Mouse (Mus musculus): ENCODE measurements around the gene H2-M10.5. TPM values are rescaled to one million over a fixed set of nuclear protein-coding genes. Genes with fewer than 3 reads are reported as not detected.

Gene H2-M10.5
- not detected for polyA plus RNA-seq (2014; fragmentation: Illumina TruSeq; extraction: RNeasy Lipid Tissue Mini Kit (QIAGEN cat#74804); ENCODE audit: low read depth, low replicate concordance)

DNA sequence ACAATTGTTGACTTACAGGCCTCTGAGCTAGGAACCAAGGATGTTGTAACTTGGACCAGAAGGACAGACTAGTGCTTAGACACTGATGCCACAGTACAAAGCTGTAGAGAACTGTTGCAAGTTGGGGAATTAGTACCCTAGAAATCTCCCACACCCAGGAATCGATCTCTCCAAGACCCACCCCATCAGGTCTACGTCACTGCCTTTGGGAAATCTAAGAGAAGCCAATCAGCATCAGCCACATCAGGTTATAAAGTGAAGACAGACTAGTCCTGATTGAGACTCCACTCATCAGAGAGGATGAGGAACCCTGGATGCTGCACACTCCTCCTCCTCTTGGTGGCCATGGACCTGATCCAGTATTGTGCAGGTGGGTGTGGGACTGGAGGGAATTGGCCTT, at the start of gene H2-M10.5:
Gene H2-M10.5 (plus strand): TSS at position 301 of the 400 bp plus-strand sequence.

DNA sequence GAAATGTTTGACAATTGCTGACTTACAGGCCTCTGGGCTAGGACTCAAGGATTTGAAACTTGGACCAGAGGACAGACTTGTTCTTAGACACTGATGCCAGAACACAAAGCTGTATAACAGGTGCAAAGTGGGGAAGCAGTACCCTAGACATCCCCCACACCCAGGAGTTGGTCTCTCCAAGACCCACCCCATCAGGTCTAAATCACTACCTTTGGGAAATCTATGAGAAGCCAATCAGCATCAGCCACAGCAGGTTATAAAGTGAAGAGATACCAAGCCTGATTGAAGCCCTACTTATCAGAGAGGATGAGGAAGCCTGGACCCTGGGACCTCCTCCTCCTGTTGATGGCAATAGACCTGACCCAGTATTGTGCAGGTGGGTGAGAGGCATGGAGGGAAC, 39.2 kb downstream of the H2-M10.5 start, which contains the start of gene H2-M10.6:
Gene H2-M10.6 (plus strand): TSS at position 301 of the 400 bp plus-strand sequence.

Other genes starting within 250 kb of the H2-M10.5 start
- gene H2-M11, start 225.8 kb upstream of the H2-M10.5 start, polyA plus RNA-seq (2014; fragmentation: Illumina TruSeq; extraction: RNeasy Lipid Tissue Mini Kit (QIAGEN cat#74804); ENCODE audit: low read depth, low replicate concordance): not detected
- not detected for gene H2-M9, start 130.2 kb upstream of the H2-M10.5 start, polyA plus RNA-seq (2014; fragmentation: Illumina TruSeq; extraction: RNeasy Lipid Tissue Mini Kit (QIAGEN cat#74804); ENCODE audit: low read depth, low replicate concordance)
- gene H2-M1, start 100.7 kb upstream of the H2-M10.5 start, polyA plus RNA-seq (2014; fragmentation: Illumina TruSeq; extraction: RNeasy Lipid Tissue Mini Kit (QIAGEN cat#74804); ENCODE audit: low read depth, low replicate concordance): not detected
- not detected for gene H2-M10.6, start 39.3 kb downstream of the H2-M10.5 start, polyA plus RNA-seq (2014; fragmentation: Illumina TruSeq; extraction: RNeasy Lipid Tissue Mini Kit (QIAGEN cat#74804); ENCODE audit: low read depth, low replicate concordance)
- gene Trim26, start 64.2 kb downstream of the H2-M10.5 start, polyA plus RNA-seq (2014; fragmentation: Illumina TruSeq; extraction: RNeasy Lipid Tissue Mini Kit (QIAGEN cat#74804); ENCODE audit: low read depth, low replicate concordance): 22.8 TPM
- not detected for gene Trim15, start 94.3 kb downstream of the H2-M10.5 start, polyA plus RNA-seq (2014; fragmentation: Illumina TruSeq; extraction: RNeasy Lipid Tissue Mini Kit (QIAGEN cat#74804); ENCODE audit: low read depth, low replicate concordance)
- gene Trim10, start 96.7 kb downstream of the H2-M10.5 start, polyA plus RNA-seq (2014; fragmentation: Illumina TruSeq; extraction: RNeasy Lipid Tissue Mini Kit (QIAGEN cat#74804); ENCODE audit: low read depth, low replicate concordance): not detected
- not detected for gene Trim40, start 117.2 kb downstream of the H2-M10.5 start, polyA plus RNA-seq (2014; fragmentation: Illumina TruSeq; extraction: RNeasy Lipid Tissue Mini Kit (QIAGEN cat#74804); ENCODE audit: low read depth, low replicate concordance)
- not detected for gene Trim31, start 125.2 kb downstream of the H2-M10.5 start, polyA plus RNA-seq (2014; fragmentation: Illumina TruSeq; extraction: RNeasy Lipid Tissue Mini Kit (QIAGEN cat#74804); ENCODE audit: low read depth, low replicate concordance)
- 3.8 TPM for gene Rnf39, start 170.0 kb downstream of the H2-M10.5 start, polyA plus RNA-seq (2014; fragmentation: Illumina TruSeq; extraction: RNeasy Lipid Tissue Mini Kit (QIAGEN cat#74804); ENCODE audit: low read depth, low replicate concordance)
- 6.2 TPM for gene Ppp1r11, start 178.8 kb downstream of the H2-M10.5 start, polyA plus RNA-seq (2014; fragmentation: Illumina TruSeq; extraction: RNeasy Lipid Tissue Mini Kit (QIAGEN cat#74804); ENCODE audit: low read depth, low replicate concordance)
- gene Znrd1, start 185.6 kb downstream of the H2-M10.5 start, polyA plus RNA-seq (2014; fragmentation: Illumina TruSeq; extraction: RNeasy Lipid Tissue Mini Kit (QIAGEN cat#74804); ENCODE audit: low read depth, low replicate concordance): 10.4 TPM
- gene Znrd1as, start 185.7 kb downstream of the H2-M10.5 start, polyA plus RNA-seq (2014; fragmentation: Illumina TruSeq; extraction: RNeasy Lipid Tissue Mini Kit (QIAGEN cat#74804); ENCODE audit: low read depth, low replicate concordance): 30.8 TPM
- not detected for gene 2410137M14Rik, start 208.3 kb downstream of the H2-M10.5 start, polyA plus RNA-seq (2014; fragmentation: Illumina TruSeq; extraction: RNeasy Lipid Tissue Mini Kit (QIAGEN cat#74804); ENCODE audit: low read depth, low replicate concordance)
- gene H2-M5, start 216.6 kb downstream of the H2-M10.5 start, polyA plus RNA-seq (2014; fragmentation: Illumina TruSeq; extraction: RNeasy Lipid Tissue Mini Kit (QIAGEN cat#74804); ENCODE audit: low read depth, low replicate concordance): not detected
- 1.9 TPM for gene Zfp57, start 228.3 kb downstream of the H2-M10.5 start, polyA plus RNA-seq (2014; fragmentation: Illumina TruSeq; extraction: RNeasy Lipid Tissue Mini Kit (QIAGEN cat#74804); ENCODE audit: low read depth, low replicate concordance)

Measured in liver, adult 10 weeks (tissue).